Mouse (Mus musculus) MEL (cell line): ENCODE data around the gene Gfap.

ENCODE experiments used
- CTCF ChIP-seq, 3 experiments: IDR thresholded peaks in 2 of 3; conservative IDR thresholded peaks in 1 of 3; 2 replicates each; pipeline ENCODE4 v1.5.1; 2011 to 2012; ENCODE audit warnings: low read length in 3 of 3, low read depth in 2 of 3, mild to moderate bottlenecking in 2 of 3, improper control_type of control experiment in 1 of 3, inconsistent platforms in 1 of 3, mixed read lengths in 1 of 3, moderate library complexity in 1 of 3; ENCODE audit not compliant: control insufficient read depth in 1 of 3, insufficient read depth in 1 of 3, poor library complexity in 1 of 3, severe bottlenecking in 1 of 3
- MAX ChIP-seq: IDR thresholded peaks from 2 replicates; pipeline ENCODE4 v1.6.1; 2011; ENCODE audit warnings: low read length, improper control_type of control experiment
- NRF1 ChIP-seq: IDR thresholded peaks from 2 replicates; pipeline ENCODE4 v1.6.1; 2014; ENCODE audit warnings: low read depth, mild to moderate bottlenecking, inconsistent platforms, low read length, improper control_type of control experiment, moderate library complexity; ENCODE audit not compliant: poor library complexity, insufficient read depth, severe bottlenecking
- POLR2A ChIP-seq, 2 experiments: IDR thresholded peaks; 2 replicates each; pipeline ENCODE4 v1.6.1; 2011 to 2012; ENCODE audit warnings: low read length in 2 of 2, mild to moderate bottlenecking in 2 of 2, control low read depth in 1 of 2, improper control_type of control experiment in 1 of 2, low read depth in 1 of 2, moderate library complexity in 1 of 2; ENCODE audit not compliant: control insufficient read depth in 1 of 2, insufficient read depth in 1 of 2, poor library complexity in 1 of 2
- RAD21 ChIP-seq: IDR thresholded peaks from 2 replicates; pipeline ENCODE4 v1.6.1; 2011; ENCODE audit warnings: mild to moderate bottlenecking, low read depth, low read length, improper control_type of control experiment
- ZC3H11A ChIP-seq: IDR thresholded peaks from 2 replicates; pipeline ENCODE4 v1.6.1; 2012; ENCODE audit warnings: low read depth, mild to moderate bottlenecking, inconsistent platforms, low read length, improper control_type of control experiment
- ZKSCAN1 ChIP-seq: IDR thresholded peaks from 2 replicates; pipeline ENCODE4 v1.6.1; 2012; ENCODE audit warnings: low read depth, mild to moderate bottlenecking, inconsistent platforms, low read length, improper control_type of control experiment, moderate library complexity
- ZMIZ1 ChIP-seq: IDR thresholded peaks from 2 replicates; pipeline ENCODE4 v1.6.1; 2012; ENCODE audit warnings: low read depth, mild to moderate bottlenecking, inconsistent platforms, low read length, improper control_type of control experiment, moderate library complexity

DNA sequence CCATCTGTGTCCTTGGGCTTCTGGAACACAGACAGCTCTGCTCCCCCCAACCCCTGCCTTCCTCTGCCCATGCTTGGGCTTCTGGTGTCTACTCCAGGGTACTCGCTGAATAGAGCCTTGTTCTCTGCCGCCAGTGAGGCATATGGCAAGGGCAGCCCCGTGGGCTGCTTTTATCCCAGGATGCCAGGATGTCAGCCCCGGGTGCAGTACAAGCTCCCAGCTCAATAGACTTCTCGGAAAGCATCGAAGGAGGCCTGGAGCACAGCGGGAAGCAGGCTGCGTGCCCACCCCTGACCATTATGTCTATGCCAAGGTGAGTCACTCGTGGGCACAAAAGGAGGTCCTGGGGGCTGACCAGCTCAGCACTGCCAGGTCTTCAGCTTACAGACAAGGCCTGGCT lies 2.3 kb downstream of the Gfap start:
- TF ChIP-seq ZC3H11A: no peak
- no peak for TF ChIP-seq MAX
- no peak for TF ChIP-seq CTCF (IDR thresholded peaks at IDR 0.05 in 2 of 3, conservative IDR thresholded peaks at IDR 0.05 in 1 of 3; ENCODE audit: control insufficient read depth in 1 of 3, insufficient read depth in 1 of 3, low read depth in 2 of 3, low read length in 3 of 3, poor library complexity in 1 of 3, severe bottlenecking in 1 of 3)
- TF ChIP-seq ZKSCAN1: no peak
- TF ChIP-seq ZMIZ1: no peak
- TF ChIP-seq RAD21: no peak
- no peak for TF ChIP-seq POLR2A (IDR thresholded peaks at IDR 0.05; ENCODE audit: control insufficient read depth in 1 of 2, insufficient read depth in 1 of 2, low read depth in 1 of 2, low read length in 2 of 2, poor library complexity in 1 of 2)
- no peak for TF ChIP-seq NRF1
